Mouse (Mus musculus) liver, embryonic 14.5 days (tissue): ENCODE data around the gene Capg.
A peak's percentile ranks its signal among the peaks of the same experiment; 100 is the strongest.

Experiments used
- CTCF ChIP-seq: IDR thresholded peaks from 2 replicates; pipeline ENCODE4 v1.5.1; 2016; ENCODE audit warnings: antibody characterized with exemption, low read depth, control low read depth
- EP300 ChIP-seq: IDR thresholded peaks from 2 replicates; pipeline ENCODE4 v1.6.1; 2016; ENCODE audit warnings: antibody characterized with exemption, low read depth

DNA sequence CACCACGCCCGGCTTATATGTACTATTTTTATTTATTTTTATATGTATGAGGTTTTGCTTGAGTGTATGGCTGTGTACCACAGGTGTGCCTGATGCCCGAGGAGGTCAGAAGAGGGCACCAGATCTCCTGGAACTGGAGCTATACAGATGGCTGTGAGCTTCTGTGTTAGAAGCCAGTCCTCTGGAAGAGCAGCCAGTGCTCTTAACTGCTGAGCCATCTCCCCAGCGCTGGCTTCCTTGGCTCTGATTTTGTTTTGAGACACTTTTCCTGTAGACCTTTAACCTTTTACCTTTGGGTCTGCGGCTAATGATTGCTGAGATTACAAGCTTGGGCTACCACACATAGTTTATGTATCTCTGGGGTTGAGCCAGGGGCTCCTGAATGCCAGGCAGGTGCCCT, 23.3 kb downstream of the Capg start:
- 0 out of 2 replicates have a peak, but pooled peaks have one; percentile 3 for TF ChIP-seq CTCF
- TF ChIP-seq EP300, result no peak
